Comparison of ENCODE assay signal across 8 mouse cellular contexts in the genomic region with DNA sequence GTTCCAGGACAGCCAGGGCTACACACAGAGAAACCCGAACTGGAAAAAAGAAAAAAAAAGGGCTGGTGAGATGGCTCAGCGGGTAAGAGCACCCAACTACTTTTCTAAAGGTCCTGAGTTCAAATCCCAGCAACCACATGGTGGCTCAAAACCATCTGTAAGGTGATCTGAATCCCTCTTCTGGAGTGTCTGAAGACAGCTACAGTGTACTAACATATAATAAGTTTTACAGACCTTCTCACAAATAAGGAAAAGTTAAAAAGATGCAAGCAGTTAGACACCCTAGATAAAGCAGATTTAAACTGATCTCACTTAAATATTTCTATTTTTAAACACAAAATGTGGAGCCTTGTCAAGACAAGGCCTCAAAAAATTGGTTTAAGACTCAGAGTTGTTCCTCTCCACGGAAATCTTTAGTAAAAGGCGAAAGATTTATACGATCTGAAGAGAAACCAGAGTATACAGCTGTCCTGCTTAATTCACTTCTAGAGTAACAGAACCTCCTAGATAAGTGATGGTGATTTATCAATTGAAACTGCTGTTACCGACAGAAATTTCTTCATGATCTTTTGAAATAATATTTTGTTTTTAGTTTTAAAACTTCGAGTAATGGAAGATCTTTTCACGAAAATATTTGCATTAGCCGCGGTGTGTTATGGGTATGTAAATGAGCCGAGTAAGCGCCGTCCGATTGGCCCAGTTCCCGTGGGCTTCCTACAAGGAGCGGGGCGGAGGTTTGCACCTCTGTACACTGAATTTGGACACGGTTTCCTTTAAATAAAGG. TPM values are rescaled to one million over a fixed set of nuclear protein-coding genes. Genes with fewer than 3 reads are reported as not detected.
A peak's percentile ranks its signal among the peaks of the same experiment; 100 is the strongest.
DNase-seq lines count a peak whose midpoint lies in the region; ATAC-seq lines count a peak whose summit lies in the region.

No protein-coding gene starts in this region.

- peak; percentile 92 for ATAC-seq in hindbrain, embryonic 16.5 days

- no peaks in the 10 kb centered on the region for H3K9me3 ChIP-seq in hindbrain, embryonic 16.5 days (ENCODE audit: control insufficient read depth, low read length)

- no peaks in the 10 kb centered on the region for H3K36me3 ChIP-seq in hindbrain, embryonic 16.5 days (ENCODE audit: control insufficient read depth, insufficient read depth, low read length)

- H3K4me3 ChIP-seq in hindbrain, embryonic 16.5 days (ENCODE audit: low read length) = peak overlapping the region; percentile 42

- H3K4me2 ChIP-seq in hindbrain, embryonic 16.5 days (ENCODE audit: low read length) = peak overlapping the region; percentile 66

- H3K27ac ChIP-seq in hindbrain, embryonic 16.5 days (ENCODE audit: low read depth, low read length) = peak overlapping the region; percentile 90

- no peaks in the 10 kb centered on the region for H3K4me1 ChIP-seq in hindbrain, embryonic 16.5 days (ENCODE audit: control insufficient read depth, insufficient read depth, low read depth, low read length)

- H3K27me3 ChIP-seq in hindbrain, embryonic 16.5 days (replicated peaks; ENCODE audit: control insufficient read depth, insufficient read depth, low read length) = no peaks in the 10 kb centered on the region

- WGBS in hindbrain, embryonic 16.5 days = under 1% methylated on average over 18 of the region's 18 CpGs

- peak; percentile 91 for DNase-seq in ZHBTc4 (ENCODE audit: low read depth, low spot score)
- peak; percentile 46 to 83 for DNase-seq in cerebellum, postnatal 4 days (ENCODE audit: low spot score in 2 of 2)
- peak; percentile 92 for DNase-seq in gastrocnemius, adult 18-20 months (ENCODE audit: low spot score)
- peak; percentile 77 to 79 for DNase-seq in left cerebral cortex, adult 18-20 months (ENCODE audit: low spot score in 2 of 2)
- DNase-seq in lung, postnatal 4 days = peak; percentile 87 to 89
- peak; percentile 89 for DNase-seq in retina, postnatal 7 days (ENCODE audit: low read depth, low spot score)
- DNase-seq in urinary bladder, adult 2 months (ENCODE audit: low spot score) = peak; percentile 52

- peak overlapping the region; percentile 68 for H3K9ac ChIP-seq in hindbrain, embryonic 16.5 days (ENCODE audit: low read depth, low read length)

RNA-seq across cellular contexts. Expression of a gene that starts 6.4 kb away (rescaled TPM):
- total RNA-seq in gastrocnemius, adult 18-20 months (2021) = 1 to 10 TPM; 3.6 to 3.7 TPM
- 7.7 and 8.3 TPM in 2 replicates for polyA plus RNA-seq in hindbrain, embryonic 16.5 days (2015; fragmentation: Nextera tagmentation; extraction: Ambion mirVana)
- 1 to 10 TPM; 4.0 to 4.3 TPM for total RNA-seq in left cerebral cortex, adult 18-20 months (2021)
- 4.4 and 4.5 TPM in 2 replicates for polyA plus RNA-seq in urinary bladder, adult 2 months (2012; rRNA removed)

Comparison
In these comparisons a context has a peak if more than half of its experiments do, and no peak if none do; other contexts are left out.
1. Peak in every context shown above with its lines: DNase-seq, ATAC-seq, H3K4me3 ChIP-seq and H3K27ac ChIP-seq.